Mouse (Mus musculus): ENCODE measurements around the gene Ascc3.

DNA sequence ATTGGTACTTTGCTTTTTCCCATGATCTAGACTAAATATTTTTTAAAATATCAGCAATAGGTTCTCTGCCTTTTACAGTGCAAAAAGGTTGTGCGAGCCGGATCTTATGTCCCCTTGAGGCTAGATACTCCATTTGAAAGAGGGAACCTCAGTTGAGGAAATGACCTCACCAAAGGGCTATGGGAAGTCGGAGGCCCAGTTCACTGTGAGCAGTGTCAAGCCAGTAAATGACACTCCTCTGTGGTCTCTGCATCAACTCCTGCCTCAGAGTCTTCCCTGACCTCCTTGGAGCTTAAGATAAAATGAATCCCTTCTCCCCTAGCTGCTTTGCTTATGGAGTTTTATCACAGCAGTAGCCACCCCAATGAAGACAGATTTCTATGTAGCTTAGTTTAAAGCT is 109.9 kb downstream of the Ascc3 start:
- TF ChIP-seq POLR2A (IDR thresholded peaks at IDR 0.05; ENCODE audit: borderline replicate concordance, extremely low read depth, low read depth, low read length) (no peak), CTCF (IDR thresholded peaks at IDR 0.05; ENCODE audit: insufficient read depth, low read length) (no peak)
